Mouse (Mus musculus): ENCODE measurements around the gene Asb12. TPM values are rescaled to one million over a fixed set of nuclear protein-coding genes. Genes with fewer than 3 reads are reported as not detected.

Asb12 gene
- total and polyA plus RNA-seq, 2 experiments from 2014 or later = 7.6 to 16.3 TPM

DNA sequence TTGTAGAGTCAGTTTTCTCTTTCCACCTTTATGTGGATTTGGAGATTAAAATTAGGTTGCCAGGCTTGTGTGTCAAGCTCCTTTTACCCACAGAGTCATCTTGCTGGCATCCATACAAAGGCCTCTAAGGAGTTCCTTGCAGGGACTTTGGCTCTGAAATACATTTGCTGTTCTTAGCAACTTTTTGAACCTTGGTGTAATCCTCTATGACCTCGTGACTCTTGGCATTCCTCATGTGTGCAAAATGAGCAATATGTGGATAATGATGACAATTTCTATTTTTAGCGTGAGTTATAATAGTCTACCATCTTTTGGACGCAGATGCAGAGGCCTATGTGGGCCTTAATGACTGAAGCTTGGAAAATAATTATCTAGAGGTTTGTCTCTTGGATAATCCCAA is 100.6 kb downstream of the Asb12 start:
- Histone ChIP-seq H3K4me3 (ENCODE audit: low read depth, low read length) (no peak overlapping the region), H3K9ac (replicated peaks; ENCODE audit: low read depth, low read length) (no peak overlapping the region), H3K4me2 (ENCODE audit: low read depth, low read length) (no peak overlapping the region), H3K27ac (ENCODE audit: low read depth) (no peak overlapping the region), H3K4me1 (ENCODE audit: control insufficient read depth, insufficient read depth) (no peaks in the 10 kb centered on the region), H3K27me3 (ENCODE audit: control insufficient read depth, insufficient read depth, low read length) (no peaks in the 10 kb centered on the region), H3K36me3 (replicated peaks; ENCODE audit: control insufficient read depth, insufficient read depth, low read length) (no peaks in the 10 kb centered on the region), H3K9me3 (replicated peaks; ENCODE audit: control insufficient read depth, low read length) (no peaks in the 10 kb centered on the region)
- TF ChIP-seq CTCF (IDR thresholded peaks at IDR 0.05; ENCODE audit: low read depth) (no peak), EP300 (IDR thresholded peaks at IDR 0.05; ENCODE audit: low read depth) (no peak)
- DNase-seq (ENCODE audit: low spot score) = no peak
- 41% methylated on average over 3 of the region's 3 CpGs for WGBS
- ATAC-seq (ENCODE audit: insufficient read depth, low read depth) = no peak

DNA sequence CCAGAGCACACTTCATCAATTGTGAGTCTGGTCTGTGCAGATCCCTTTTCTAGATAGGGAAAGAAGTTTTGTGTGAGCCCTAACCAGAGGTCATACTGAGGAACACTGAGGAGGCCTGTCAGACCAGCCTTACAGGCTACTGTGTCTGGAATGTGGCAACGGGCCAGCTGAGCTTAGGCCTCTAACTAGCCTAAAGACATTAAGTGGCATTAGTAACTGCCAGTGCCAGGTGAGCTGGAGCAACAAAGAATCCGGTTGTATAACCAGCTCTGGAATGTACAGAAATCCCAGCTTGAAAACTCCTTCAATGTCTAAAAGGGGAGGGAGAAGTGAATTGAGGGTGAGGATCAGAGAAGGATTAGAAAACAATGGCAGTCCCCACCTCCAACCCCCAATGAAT is 111.9 kb downstream of the Asb12 start:
- Histone ChIP-seq H3K4me1 (ENCODE audit: control insufficient read depth, insufficient read depth) (no peaks in the 10 kb centered on the region), H3K4me3 (ENCODE audit: low read depth, low read length) (no peak overlapping the region), H3K4me2 (ENCODE audit: low read depth, low read length) (no peak overlapping the region), H3K27ac (ENCODE audit: low read depth) (no peak overlapping the region), H3K9me3 (replicated peaks; ENCODE audit: control insufficient read depth, low read length) (no peaks in the 10 kb centered on the region), H3K27me3 (ENCODE audit: control insufficient read depth, insufficient read depth, low read length) (no peaks in the 10 kb centered on the region), H3K36me3 (replicated peaks; ENCODE audit: control insufficient read depth, insufficient read depth, low read length) (no peaks in the 10 kb centered on the region), H3K9ac (replicated peaks; ENCODE audit: low read depth, low read length) (no peak overlapping the region)
- ATAC-seq (ENCODE audit: insufficient read depth, low read depth) = no peak
- no peak for DNase-seq (ENCODE audit: low spot score)
- WGBS = 49% methylated on average over 2 of the region's 2 CpGs
- no peak for TF ChIP-seq CTCF (IDR thresholded peaks at IDR 0.05; ENCODE audit: low read depth)
- TF ChIP-seq EP300 (IDR thresholded peaks at IDR 0.05; ENCODE audit: low read depth) = no peak

DNA sequence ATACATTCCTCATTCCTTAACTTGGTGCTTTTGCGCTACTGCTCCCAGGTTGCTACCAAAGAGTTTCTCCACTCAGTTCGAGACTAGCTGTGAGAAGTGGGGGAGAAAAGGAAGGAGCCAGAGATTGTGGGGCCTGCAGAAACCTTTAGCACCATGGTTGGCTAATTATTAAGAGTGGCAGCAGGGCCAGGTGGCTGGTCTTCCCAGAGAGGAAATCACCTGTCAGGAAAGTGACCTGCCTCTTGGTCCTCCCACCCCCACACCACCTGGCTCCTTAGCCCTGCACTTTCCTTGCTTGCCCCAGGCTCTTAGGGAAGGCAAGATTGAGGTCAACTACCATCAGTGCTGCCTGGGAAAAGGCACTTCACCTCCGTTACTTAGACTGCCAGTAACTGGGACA is 112.6 kb downstream of the Asb12 start:
- ATAC-seq (ENCODE audit: insufficient read depth, low read depth) (no peak), DNase-seq (ENCODE audit: low spot score) (no peak)
- Histone ChIP-seq H3K9me3 (replicated peaks; ENCODE audit: control insufficient read depth, low read length) (no peaks in the 10 kb centered on the region), H3K4me2 (ENCODE audit: low read depth, low read length) (peak overlapping the region; percentile 63), H3K27me3 (ENCODE audit: control insufficient read depth, insufficient read depth, low read length) (no peaks in the 10 kb centered on the region), H3K4me3 (ENCODE audit: low read depth, low read length) (peak overlapping the region; percentile 71), H3K27ac (ENCODE audit: low read depth) (peak overlapping the region; percentile 91), H3K36me3 (replicated peaks; ENCODE audit: control insufficient read depth, insufficient read depth, low read length) (no peaks in the 10 kb centered on the region), H3K9ac (replicated peaks; ENCODE audit: low read depth, low read length) (no peak overlapping the region; the same call in 1 of the 2 replicates), H3K4me1 (ENCODE audit: control insufficient read depth, insufficient read depth) (no peaks in the 10 kb centered on the region)
- TF ChIP-seq EP300 (IDR thresholded peaks at IDR 0.05; ENCODE audit: low read depth) (no peak), CTCF (IDR thresholded peaks at IDR 0.05; ENCODE audit: low read depth) (no peak)
- 32% methylated on average over 3 of the region's 3 CpGs for WGBS

DNA sequence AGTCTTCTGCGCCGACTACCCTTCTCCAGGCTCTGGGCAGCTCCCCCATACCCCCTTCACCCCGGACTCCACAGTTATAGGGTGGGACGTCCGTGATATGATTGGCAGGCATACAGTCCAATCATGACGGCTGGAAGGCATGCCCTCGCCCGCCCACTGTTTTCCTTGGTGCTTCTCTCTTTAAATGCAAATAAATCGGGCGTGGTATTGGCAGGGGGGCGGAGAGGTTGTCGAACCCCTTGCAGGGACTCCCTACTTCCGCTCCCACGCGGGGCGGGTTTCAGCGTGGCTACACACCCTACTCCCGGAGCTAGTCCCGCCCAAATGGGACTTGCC is 113.0 kb downstream of the Asb12 start, which contains the start of gene Amer1:
TSS of gene Amer1 (minus strand) at position 97 of the 336 bp plus-strand sequence.
- TF ChIP-seq CTCF (IDR thresholded peaks at IDR 0.05; ENCODE audit: low read depth) (no peak), EP300 (IDR thresholded peaks at IDR 0.05; ENCODE audit: low read depth) (no peak)
- peak; percentile 91 for ATAC-seq (ENCODE audit: insufficient read depth, low read depth)
- H3K27me3 ChIP-seq (ENCODE audit: control insufficient read depth, insufficient read depth, low read length) = no peaks in the 10 kb centered on the region
- H3K36me3 ChIP-seq (replicated peaks; ENCODE audit: control insufficient read depth, insufficient read depth, low read length) = no peaks in the 10 kb centered on the region
- no peaks in the 10 kb centered on the region for H3K9me3 ChIP-seq (replicated peaks; ENCODE audit: control insufficient read depth, low read length)
- peak within 1 kb of the TSS; percentile 63 for H3K4me2 ChIP-seq (ENCODE audit: low read depth, low read length)
- no peaks in the 10 kb centered on the region for H3K4me1 ChIP-seq (ENCODE audit: control insufficient read depth, insufficient read depth)
- peak within 1 kb of the TSS; percentile 91 for H3K27ac ChIP-seq (ENCODE audit: low read depth)
- DNase-seq (ENCODE audit: low spot score) = peak; percentile 81
- H3K4me3 ChIP-seq (ENCODE audit: low read depth, low read length) = peak within 1 kb of the TSS; percentile 71
- peak within 1 kb of the TSS; percentile 63 for H3K9ac ChIP-seq (replicated peaks; ENCODE audit: low read depth, low read length)
- WGBS = 14% methylated on average over 19 of the region's 19 CpGs

DNA sequence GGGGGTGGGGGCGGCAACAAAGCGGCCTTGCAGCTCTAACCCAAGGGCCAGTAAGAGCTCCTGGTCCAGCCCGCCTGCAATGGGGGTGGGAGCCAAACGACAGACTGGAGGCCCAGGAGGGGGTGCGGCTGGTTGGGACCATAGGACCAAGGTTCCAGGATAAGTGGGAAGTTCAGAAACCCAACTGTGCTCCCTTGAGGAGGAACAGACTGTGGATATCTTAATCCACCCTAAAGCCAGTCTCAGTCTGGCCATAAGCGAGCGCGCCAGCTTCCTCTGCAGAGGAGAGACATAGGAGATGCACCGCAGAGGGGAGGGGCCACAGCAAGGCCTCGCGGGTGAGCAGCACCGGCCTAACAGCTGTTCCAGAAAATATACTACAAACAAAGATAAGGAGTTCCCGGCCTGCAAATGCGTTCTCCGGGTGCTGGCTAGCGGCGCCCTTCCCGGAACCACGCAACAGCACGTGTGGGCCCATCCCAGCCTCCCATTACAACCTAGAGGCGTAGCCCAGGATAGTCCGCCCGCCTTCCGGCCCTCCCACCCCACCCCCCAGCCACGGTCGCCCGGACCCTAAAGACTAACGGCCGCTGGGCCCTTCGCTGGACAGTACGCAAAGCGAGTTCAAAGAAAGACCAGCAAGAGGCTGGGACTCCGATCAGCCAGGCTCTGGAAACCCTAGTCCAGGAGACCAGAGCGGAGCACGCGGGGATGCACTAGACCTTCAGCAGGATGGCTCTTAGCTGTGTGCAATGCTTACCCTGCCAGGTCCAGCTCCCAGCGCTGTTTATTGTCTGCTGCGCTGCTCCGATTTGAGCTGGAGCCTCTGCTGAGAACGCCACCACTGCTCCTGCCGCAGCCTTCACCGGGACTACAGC is 113.7 kb downstream of the Asb12 start:
- ATAC-seq (ENCODE audit: insufficient read depth, low read depth) (peak; percentile 66), DNase-seq (ENCODE audit: low spot score) (peak; percentile 35)
- Histone ChIP-seq H3K4me1 (ENCODE audit: control insufficient read depth, insufficient read depth) (no peaks in the 10 kb centered on the region), H3K9ac (replicated peaks; ENCODE audit: low read depth, low read length) (peak overlapping the region; percentile 63), H3K27ac (ENCODE audit: low read depth) (peak overlapping the region; percentile 91), H3K9me3 (replicated peaks; ENCODE audit: control insufficient read depth, low read length) (no peaks in the 10 kb centered on the region), H3K4me2 (ENCODE audit: low read depth, low read length) (peak overlapping the region; percentile 63), H3K4me3 (ENCODE audit: low read depth, low read length) (peak overlapping the region; percentile 71), H3K36me3 (replicated peaks; ENCODE audit: control insufficient read depth, insufficient read depth, low read length) (no peaks in the 10 kb centered on the region), H3K27me3 (ENCODE audit: control insufficient read depth, insufficient read depth, low read length) (no peaks in the 10 kb centered on the region)
- TF ChIP-seq CTCF (IDR thresholded peaks at IDR 0.05; ENCODE audit: low read depth) (no peak), EP300 (IDR thresholded peaks at IDR 0.05; ENCODE audit: low read depth) (no peak)
- WGBS = 21% methylated on average over 41 of the region's 42 CpGs
